Mouse (Mus musculus): Measurements from ENCODE around the gene Cox16. TPM values are rescaled to one million over a fixed set of nuclear protein-coding genes. Genes with fewer than 3 reads are reported as not detected.
"Not testable (repeated sequence)": the region's sequence is repeated elsewhere in the genome, so short reads cannot be mapped to it uniquely, and the experiment has no call there.

Gene Cox16
- polyA plus RNA-seq (2011; ENCODE audit: insufficient read depth, insufficient read length, low replicate concordance, missing spikeins): 53.3 and 71.8 TPM in 2 replicates

DNA sequence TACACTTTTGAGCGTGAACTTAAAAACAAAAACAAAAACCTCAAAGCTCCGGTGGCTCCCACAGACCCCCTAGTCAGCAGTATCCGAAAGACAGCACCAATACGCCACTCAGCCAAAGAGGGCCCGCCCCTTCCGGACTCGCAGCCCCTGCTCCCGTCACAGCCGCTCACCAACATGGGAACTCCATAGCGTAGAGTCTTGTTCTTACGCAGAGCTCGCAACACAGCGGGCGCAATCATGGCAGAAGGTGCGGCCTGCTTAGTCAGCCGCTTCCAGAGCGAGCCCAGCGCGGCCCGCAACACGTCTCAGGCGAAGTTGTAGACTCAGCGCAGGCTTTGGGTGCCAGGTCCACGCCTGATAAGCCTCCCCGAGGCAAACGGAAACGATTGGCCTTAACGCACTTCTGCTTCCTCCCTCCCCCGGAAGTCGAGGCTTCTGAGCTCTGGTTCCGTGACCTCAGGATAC lies at the start of gene Cox16:
Gene Cox16, minus strand, starts transcription at position 401 of the 465 bp plus-strand sequence.
- peak within 1 kb of the TSS; percentile 98 for H3K4me3 ChIP-seq (replicated peaks; ENCODE audit: control insufficient read depth, low read depth, low read length)
- TF ChIP-seq POLR2A (IDR thresholded peaks at IDR 0.05; ENCODE audit: borderline replicate concordance, control insufficient read depth, low read depth, low read length) (peak; percentile 61; the same call in 1 of the 2 replicates), CTCF (IDR thresholded peaks at IDR 0.05; ENCODE audit: control insufficient read depth, insufficient read depth, low read length) (no peak)
- H3K4me1 ChIP-seq (ENCODE audit: control insufficient read depth, insufficient read depth, low read length): no peaks in the 10 kb centered on the region
- WGBS: under 1% methylated on average over 31 of the region's 31 CpGs
- H3K27ac ChIP-seq (ENCODE audit: control insufficient read depth, insufficient read depth, low read depth, low read length, poor library complexity): peak within 1 kb of the TSS; percentile 99

DNA sequence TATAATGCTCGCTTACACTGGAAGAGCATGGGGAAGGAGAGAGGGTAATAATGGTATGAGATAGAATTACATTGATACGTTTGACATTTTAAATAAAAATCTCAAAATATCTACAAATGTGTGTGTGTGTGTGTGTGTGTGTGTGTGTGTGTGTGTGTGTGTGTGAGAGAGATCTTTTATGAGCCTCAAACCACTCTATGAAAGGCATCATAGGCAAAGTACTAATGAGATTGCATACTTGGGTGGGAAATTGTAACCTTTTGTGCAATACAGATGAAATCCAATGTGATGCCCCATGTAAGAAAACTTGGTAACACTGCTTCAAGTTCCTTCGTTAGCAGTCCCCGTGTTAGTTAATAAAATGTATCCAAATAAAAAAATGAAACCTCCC lies 48.1 kb upstream of the Cox16 start:
- no peak overlapping the region for H3K27ac ChIP-seq (ENCODE audit: control insufficient read depth, insufficient read depth, low read depth, low read length, poor library complexity)
- TF ChIP-seq CTCF (IDR thresholded peaks at IDR 0.05; ENCODE audit: control insufficient read depth, insufficient read depth, low read length) (no peak), POLR2A (IDR thresholded peaks at IDR 0.05; ENCODE audit: borderline replicate concordance, control insufficient read depth, low read depth, low read length) (no peak)
- H3K4me1 ChIP-seq (ENCODE audit: control insufficient read depth, insufficient read depth, low read length): no peaks in the 10 kb centered on the region; the same call in 1 of the 2 replicates
- peak overlapping the region; percentile 91 for H3K4me3 ChIP-seq (replicated peaks; ENCODE audit: control insufficient read depth, low read depth, low read length)
- WGBS: 29% methylated on average over 4 of the region's 4 CpGs

DNA sequence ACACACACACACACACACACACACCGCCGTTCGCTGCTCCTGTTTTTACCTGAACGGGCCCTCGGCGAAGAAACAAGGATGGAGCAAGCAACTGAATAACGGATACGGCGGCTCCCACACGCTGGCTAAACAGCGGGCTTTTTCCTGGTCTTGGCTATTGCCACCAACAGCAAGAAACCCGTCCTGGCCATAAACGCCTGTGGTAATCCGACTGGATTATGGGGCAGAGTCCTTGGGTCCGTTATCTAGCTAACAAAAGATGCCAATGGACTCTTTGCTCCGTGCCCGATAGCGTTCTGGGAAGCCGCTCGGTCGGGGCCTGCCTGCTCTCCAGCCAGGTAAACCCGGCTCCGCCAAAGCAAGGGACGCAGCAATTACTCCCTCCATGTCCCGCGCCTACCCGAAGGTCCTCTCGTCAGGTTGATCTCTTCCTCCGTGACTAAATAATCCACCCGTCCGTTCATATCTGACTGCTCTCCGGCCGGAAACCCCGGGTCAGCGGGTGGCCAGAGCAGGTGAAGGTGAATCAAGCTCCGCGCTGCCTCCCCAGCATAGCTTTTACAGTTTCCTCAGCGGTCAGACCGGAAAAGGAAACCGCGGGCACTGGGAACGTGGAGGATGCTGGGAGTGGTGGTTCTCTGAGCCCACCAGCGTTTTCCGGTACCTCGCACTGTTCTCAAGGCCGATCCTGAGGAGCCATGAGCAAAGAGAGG lies 47.5 kb upstream of the Cox16 start, which contains the start of the genes Gm20498 and Synj2bp:
Gene Gm20498, minus strand, starts transcription at position 590 of the 713 bp plus-strand sequence.
Gene Synj2bp, minus strand, starts transcription at position 596 of the 713 bp plus-strand sequence.
- Histone ChIP-seq H3K4me1 (ENCODE audit: control insufficient read depth, insufficient read depth, low read length) (no peaks in the 10 kb centered on the region; the same call in 1 of the 2 replicates), H3K27ac (ENCODE audit: control insufficient read depth, insufficient read depth, low read depth, low read length, poor library complexity) (peak within 1 kb of the TSS; percentile 51), H3K4me3 (replicated peaks; ENCODE audit: control insufficient read depth, low read depth, low read length) (peak within 1 kb of the TSS; percentile 91)
- under 1% methylated on average over 46 of the region's 46 CpGs for WGBS
- no peak for TF ChIP-seq CTCF (IDR thresholded peaks at IDR 0.05; ENCODE audit: control insufficient read depth, insufficient read depth, low read length)
- peak; percentile 69; the same call in 1 of the 2 replicates for TF ChIP-seq POLR2A (IDR thresholded peaks at IDR 0.05; ENCODE audit: borderline replicate concordance, control insufficient read depth, low read depth, low read length)

DNA sequence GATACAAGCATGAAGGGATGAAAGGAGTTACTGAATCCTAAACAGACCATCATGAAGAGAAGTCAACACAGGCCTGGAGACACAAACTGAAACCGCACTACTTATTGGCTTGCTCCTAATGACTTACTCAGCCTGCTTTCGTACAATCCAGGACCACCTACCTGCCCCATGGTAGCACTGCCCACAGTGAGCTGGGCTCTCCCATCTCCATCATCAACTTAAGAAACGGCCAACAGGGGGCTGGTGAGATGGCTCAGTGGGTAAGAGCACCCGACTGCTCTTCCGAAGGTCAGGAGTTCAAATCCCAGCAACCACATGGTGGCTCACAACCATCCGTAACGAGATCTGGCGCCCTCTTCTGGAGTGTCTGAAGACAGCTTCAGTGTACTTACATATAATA lies 45.7 kb upstream of the Cox16 start:
- WGBS: 64% methylated on average over 8 of the region's 8 CpGs
- not testable (repeated sequence) for H3K4me3 ChIP-seq (replicated peaks; ENCODE audit: control insufficient read depth, low read depth, low read length); H3K27ac ChIP-seq (ENCODE audit: control insufficient read depth, insufficient read depth, low read depth, low read length, poor library complexity)

DNA sequence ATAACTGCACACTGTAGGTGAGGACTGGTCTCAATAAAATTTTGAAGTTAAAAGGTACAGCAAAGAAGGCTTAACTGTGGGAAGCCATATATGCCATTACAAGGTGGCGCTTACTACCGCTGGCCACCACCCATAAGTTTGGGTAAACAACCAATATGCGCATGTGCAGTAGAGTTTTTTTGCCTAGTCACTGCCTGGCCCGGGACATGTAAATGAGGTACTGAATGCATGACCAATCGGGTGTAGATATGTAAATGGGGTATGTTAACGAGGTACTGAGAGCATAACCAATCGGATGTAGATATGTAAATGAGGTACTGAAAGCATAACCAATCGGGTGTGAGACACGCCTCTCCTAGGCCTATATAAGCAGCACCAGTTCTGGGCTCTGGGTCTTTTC lies 12.0 kb upstream of the Cox16 start:
- WGBS: 88% methylated on average over 9 of the region's 9 CpGs
- H3K27ac ChIP-seq (ENCODE audit: control insufficient read depth, insufficient read depth, low read depth, low read length, poor library complexity); H3K4me1 ChIP-seq (ENCODE audit: control insufficient read depth, insufficient read depth, low read length); H3K4me3 ChIP-seq (replicated peaks; ENCODE audit: control insufficient read depth, low read depth, low read length): not testable (repeated sequence)

More for the DNA sequence above, 45.7 kb upstream of the Cox16 start:
- not testable (repeated sequence) for H3K4me1 ChIP-seq (ENCODE audit: control insufficient read depth, insufficient read depth, low read length)

DNA sequence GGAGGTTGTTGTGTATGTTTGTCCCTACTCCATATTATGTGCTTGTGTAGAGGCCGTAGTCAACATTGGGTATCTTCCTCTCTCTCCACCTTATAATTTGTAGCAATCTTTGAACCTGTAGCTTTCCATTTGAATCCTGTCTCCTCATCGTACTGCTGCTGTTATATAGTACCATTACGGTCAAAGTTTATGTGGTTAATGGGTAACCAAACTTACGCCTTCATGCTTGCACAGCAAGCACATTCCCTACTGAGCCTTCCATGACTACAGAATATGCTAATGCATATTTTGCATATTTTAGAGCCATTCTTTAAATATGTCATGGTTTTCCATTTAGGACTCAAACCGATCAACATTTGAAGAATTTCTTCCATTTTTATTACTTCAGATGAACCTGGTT lies 5.6 kb upstream of the Cox16 start:
- no peak for TF ChIP-seq CTCF (IDR thresholded peaks at IDR 0.05; ENCODE audit: control insufficient read depth, insufficient read depth, low read length)
- no peak for TF ChIP-seq POLR2A (IDR thresholded peaks at IDR 0.05; ENCODE audit: borderline replicate concordance, control insufficient read depth, low read depth, low read length)
- Histone ChIP-seq H3K4me3 (replicated peaks; ENCODE audit: control insufficient read depth, low read depth, low read length) (no peak overlapping the region), H3K27ac (ENCODE audit: control insufficient read depth, insufficient read depth, low read depth, low read length, poor library complexity) (no peak overlapping the region), H3K4me1 (ENCODE audit: control insufficient read depth, insufficient read depth, low read length) (no peaks in the 10 kb centered on the region)
- 86% methylated on average over 5 of the region's 5 CpGs for WGBS

DNA sequence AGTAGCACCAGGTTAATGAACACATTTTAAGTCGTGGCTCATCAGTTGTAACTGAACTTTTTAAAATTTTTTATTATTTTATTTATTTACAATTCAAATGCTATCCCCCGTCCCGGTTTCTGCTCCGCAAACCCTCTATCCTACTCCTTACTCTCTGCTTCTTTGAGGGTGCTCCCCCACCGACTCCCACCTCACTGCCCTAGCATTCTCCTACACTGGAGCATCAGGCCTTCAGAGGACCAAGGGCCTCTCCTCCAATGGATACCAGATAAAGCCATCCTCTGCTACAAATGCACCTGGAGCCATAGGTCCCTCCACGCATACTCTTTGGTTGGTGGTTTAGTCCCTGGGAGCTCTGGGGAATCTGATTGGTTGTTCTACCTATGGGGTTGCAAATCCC lies 384 bp upstream of the Cox16 start:
- no peak for TF ChIP-seq POLR2A (IDR thresholded peaks at IDR 0.05; ENCODE audit: borderline replicate concordance, control insufficient read depth, low read depth, low read length)
- TF ChIP-seq CTCF (IDR thresholded peaks at IDR 0.05; ENCODE audit: control insufficient read depth, insufficient read depth, low read length): no peak
- H3K27ac ChIP-seq (ENCODE audit: control insufficient read depth, insufficient read depth, low read depth, low read length, poor library complexity): no peak overlapping the region
- WGBS: 62% methylated on average over 6 of the region's 6 CpGs
- H3K4me1 ChIP-seq (ENCODE audit: control insufficient read depth, insufficient read depth, low read length): no peaks in the 10 kb centered on the region
- H3K4me3 ChIP-seq (replicated peaks; ENCODE audit: control insufficient read depth, low read depth, low read length): no peak overlapping the region

DNA sequence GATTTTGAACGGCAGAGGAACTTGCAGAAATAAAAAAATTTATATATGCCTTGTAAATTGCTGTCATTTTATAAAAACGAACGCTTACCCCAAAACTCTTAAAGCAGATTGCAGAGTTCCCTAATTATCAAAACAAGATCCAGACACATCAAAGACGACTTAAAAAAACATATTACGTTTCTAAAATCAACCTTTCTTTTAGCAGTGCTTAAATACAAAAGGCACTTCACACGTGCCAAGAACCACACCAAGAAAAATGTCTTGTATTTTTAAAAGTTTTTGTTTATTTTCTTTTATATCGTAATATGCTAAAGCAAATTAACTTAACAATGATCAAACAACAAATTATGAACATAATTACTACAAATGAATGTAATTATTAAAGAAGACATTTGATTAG lies 715 bp downstream of the Cox16 start:
- H3K27ac ChIP-seq (ENCODE audit: control insufficient read depth, insufficient read depth, low read depth, low read length, poor library complexity): no peak overlapping the region
- TF ChIP-seq POLR2A (IDR thresholded peaks at IDR 0.05; ENCODE audit: borderline replicate concordance, control insufficient read depth, low read depth, low read length) (no peak), CTCF (IDR thresholded peaks at IDR 0.05; ENCODE audit: control insufficient read depth, insufficient read depth, low read length) (no peak)

DNA sequence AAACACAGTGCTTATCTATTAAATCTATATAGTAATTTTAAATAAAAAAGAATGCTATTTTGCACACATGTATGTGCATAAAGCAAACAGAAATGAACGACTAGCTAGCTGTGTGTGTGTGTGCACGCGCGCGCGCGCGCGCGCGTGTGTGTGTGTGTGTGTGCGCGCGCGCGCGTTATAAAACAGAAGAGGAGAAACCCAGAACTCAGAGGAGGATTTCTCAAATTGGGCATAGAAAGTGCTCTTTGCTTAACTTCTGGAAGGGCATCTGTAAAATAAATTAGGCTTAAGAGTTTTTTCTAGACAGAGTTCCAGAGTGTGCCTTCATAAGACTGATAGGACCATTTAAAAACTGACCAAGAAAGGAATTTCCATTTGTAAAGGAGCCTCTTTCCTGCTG lies 1.3 kb downstream of the Cox16 start:
- no peaks in the 10 kb centered on the region for H3K4me1 ChIP-seq (ENCODE audit: control insufficient read depth, insufficient read depth, low read length)
- no peak for TF ChIP-seq CTCF (IDR thresholded peaks at IDR 0.05; ENCODE audit: control insufficient read depth, insufficient read depth, low read length)
- no peak for TF ChIP-seq POLR2A (IDR thresholded peaks at IDR 0.05; ENCODE audit: borderline replicate concordance, control insufficient read depth, low read depth, low read length)
- no peak overlapping the region for H3K27ac ChIP-seq (ENCODE audit: control insufficient read depth, insufficient read depth, low read depth, low read length, poor library complexity)
- 51% methylated on average over 17 of the region's 17 CpGs for WGBS
- H3K4me3 ChIP-seq (replicated peaks; ENCODE audit: control insufficient read depth, low read depth, low read length): peak overlapping the region; percentile 16

More for the DNA sequence above, 715 bp downstream of the Cox16 start:
- no peaks in the 10 kb centered on the region for H3K4me1 ChIP-seq (ENCODE audit: control insufficient read depth, insufficient read depth, low read length)
- peak overlapping the region; percentile 98 for H3K4me3 ChIP-seq (replicated peaks; ENCODE audit: control insufficient read depth, low read depth, low read length)
- WGBS: 1% methylated on average over 7 of the region's 7 CpGs

DNA sequence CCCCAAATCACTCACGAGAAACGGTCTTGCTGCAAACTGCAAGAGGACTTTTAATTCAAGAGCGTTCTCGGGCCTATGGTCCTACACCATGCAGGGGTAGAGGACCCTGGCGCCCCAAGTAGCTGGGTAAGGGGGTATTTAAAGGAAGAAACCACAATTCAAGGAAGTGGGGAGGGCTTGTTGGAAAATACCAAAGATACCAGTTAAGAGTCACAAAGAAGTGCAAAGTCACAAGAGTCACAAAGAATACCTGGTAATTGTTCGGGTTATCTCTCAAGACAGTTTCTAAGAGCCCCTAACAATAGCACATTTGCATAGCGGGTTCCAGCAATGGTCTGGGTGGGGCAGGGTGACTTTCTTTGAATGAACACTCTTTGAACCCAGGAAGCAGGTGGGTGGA lies 25.9 kb downstream of the Cox16 start:
- not testable (repeated sequence) for H3K4me1 ChIP-seq (ENCODE audit: control insufficient read depth, insufficient read depth, low read length); H3K4me3 ChIP-seq (replicated peaks; ENCODE audit: control insufficient read depth, low read depth, low read length); H3K27ac ChIP-seq (ENCODE audit: control insufficient read depth, insufficient read depth, low read depth, low read length, poor library complexity)
- 91% methylated on average over 7 of the region's 7 CpGs for WGBS

DNA sequence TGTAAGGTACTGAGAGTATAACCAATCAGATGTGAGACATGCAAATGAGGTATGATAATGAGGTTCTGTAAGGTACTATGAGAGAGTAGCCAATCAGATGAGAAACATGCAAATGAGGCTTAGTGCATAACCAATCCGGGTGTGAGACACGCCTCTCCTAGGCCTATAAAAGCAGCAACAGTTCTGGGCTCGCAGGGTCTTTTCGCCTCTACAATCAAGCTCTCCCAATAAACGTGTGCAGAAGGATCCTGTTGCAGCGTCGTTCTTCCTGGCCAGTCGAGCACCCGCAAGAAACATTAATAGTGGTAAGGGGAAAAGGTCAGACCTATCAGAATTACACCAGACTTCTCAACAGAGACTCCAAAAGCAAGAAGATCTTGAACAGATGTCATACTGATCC lies 45.9 kb downstream of the Cox16 start:
- H3K4me1 ChIP-seq (ENCODE audit: control insufficient read depth, insufficient read depth, low read length); H3K27ac ChIP-seq (ENCODE audit: control insufficient read depth, insufficient read depth, low read depth, low read length, poor library complexity); H3K4me3 ChIP-seq (replicated peaks; ENCODE audit: control insufficient read depth, low read depth, low read length): not testable (repeated sequence)
- WGBS: 93% methylated on average over 9 of the region's 9 CpGs

DNA sequence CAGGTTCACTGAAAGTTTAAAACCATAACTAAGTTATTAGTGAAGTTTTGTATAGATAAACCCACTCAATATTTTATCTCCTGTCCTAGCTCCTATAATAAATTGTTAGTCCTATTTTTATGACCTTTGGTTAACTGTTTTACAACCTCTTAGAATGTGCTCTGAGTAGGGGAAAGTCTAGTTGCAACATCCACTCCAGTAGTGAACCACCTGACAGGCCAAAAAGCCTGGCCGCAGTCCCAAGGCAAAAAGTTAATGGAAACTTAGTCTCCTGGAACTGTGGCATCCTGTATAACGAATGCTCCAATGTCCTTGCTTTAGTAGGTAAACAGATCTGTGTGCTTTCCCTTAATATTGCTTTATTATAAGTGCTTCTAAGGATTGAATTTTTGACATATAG lies 50.1 kb downstream of the Cox16 start:
- H3K4me3 ChIP-seq (replicated peaks; ENCODE audit: control insufficient read depth, low read depth, low read length); H3K27ac ChIP-seq (ENCODE audit: control insufficient read depth, insufficient read depth, low read depth, low read length, poor library complexity); H3K4me1 ChIP-seq (ENCODE audit: control insufficient read depth, insufficient read depth, low read length): not testable (repeated sequence)
- 90% methylated on average over 2 of the region's 2 CpGs for WGBS
